Mouse (Mus musculus) right cerebral cortex, postnatal 10 days (tissue): ENCODE measurements around the gene Spata13.

Experiments used
- DNase-seq, 2 experiments: peaks; one replicate each; pipeline ENCODE4 v3.0.0; 2021; ENCODE audit warnings: low spot score in 2 of 2

Spata13 gene

DNA sequence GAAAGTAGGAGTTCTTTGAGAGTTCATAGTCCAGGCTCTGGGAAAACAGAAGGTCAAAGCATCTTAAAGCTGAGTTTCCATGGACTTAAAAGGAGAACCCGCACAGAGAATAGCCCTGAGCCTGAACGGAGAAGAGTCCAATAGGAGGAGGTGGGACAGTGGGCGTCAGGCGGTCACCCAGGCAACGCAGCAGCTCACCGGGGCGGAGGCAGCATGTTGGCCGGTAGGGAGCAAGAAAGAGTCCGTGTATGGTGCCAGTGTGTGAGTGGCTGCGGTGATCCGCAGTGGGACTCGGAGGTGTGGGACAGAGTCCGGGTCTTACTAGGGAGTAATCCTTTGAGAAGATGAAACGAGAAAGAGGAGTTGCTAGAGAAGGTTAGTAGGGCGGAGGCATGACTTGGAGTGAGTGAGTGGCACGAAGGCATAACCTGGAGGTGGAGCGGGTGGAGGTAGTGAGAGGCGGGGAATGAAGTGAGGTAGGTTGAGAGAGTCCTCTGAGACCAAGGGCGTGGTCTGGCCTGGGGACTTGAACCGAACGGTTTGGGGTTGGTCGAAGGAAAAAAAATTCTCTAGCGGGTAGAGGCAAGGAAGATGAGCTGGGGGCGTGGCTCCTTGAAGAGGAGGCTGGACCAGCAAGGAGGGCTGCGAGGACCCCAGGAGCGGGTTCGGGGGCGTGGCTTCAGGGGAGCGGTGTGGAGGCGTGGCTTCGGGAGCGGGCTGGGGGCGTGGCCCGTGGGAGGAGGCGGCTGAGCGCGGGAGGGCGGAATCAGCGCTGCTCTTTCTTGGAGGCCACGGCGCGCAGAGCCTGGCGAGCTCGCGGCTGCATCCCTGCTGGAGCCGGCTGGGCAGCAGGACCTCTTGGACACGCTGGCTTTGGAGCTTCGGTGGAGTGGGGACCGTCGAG lies at the start of gene Spata13:
Gene Spata13, plus strand, starts transcription at position 41 of the 904 bp plus-strand sequence.
- DNase-seq: peak; percentile 83 to 88

- DNase-seq: peak in 1 of 2 experiments; percentile 23
Measured at GRCm38 (mm10) chr14:60586687-60587453, 46.9 kb upstream of the Spata13 start.

- DNase-seq: no peak
Measured at GRCm38 (mm10) chr14:60589001-60589400, 44.8 kb upstream of the Spata13 start.

DNA sequence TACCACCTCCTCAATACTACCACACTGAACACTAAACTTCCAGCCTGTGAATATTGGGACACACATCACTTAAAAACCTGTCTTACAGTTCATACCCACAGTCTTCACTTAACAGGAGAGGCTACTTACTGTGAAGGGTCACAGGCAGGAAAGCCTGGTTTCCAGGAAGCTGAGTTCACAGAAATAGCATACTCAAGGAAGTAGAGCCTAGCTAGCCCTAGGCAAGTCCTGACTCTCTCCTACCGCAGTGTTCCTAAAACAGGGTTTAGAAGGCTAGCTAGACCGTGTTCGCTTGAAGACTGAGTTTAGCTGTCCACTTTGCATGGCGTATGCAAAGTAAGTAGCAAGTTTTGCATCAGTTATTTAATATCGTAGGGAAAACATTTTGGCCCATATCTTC lies 41.5 kb upstream of the Spata13 start:
- DNase-seq: no peak

- peak; percentile 33 to 42 for DNase-seq
Measured at GRCm38 (mm10) chr14:60592822-60593221, 41.0 kb upstream of the Spata13 start.

DNA sequence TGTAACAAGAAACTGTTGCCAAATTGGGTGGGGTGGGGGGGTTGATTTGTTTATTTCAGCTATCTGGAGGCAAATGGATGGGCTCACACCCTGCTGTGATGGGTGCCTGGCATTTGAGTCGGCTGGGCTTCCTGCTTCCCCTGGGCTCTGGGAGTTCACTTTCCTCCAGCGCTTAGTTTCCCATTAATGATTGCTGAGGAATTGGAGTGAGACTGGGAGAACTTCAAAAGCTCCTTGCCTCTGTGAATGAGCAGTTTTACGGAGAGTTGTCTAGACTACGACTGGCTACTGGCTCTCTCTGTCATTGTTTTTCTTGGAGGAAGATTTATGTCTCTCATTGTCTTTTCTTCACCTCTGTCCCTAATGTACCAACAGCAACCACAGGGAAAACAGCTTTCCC lies 36.2 kb upstream of the Spata13 start:
- DNase-seq: no peak

GRCm38 (mm10) chr14:60599044-60599443 lies 34.8 kb upstream of the Spata13 start:
- no peak for DNase-seq

DNA sequence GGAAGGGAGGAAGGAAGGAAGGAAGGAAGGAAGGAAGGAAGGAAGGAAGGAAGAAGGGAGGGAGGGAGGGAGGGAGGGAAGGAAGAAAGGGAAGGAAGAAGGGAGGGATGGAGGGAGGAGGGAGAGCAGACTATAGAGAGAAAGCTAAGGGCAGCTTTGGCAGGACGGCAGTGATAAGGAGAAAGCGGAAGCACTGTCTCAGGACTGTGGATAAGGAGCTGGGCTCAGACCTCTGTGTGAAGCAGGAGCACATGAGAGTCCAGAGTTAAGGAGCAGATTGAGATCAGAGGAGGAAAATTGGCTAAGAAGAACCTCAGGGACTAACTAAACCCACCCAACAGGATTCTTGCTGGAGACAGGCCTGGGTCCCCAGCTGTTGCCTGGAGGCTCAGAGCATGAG lies 28.2 kb upstream of the Spata13 start:
- no peak for DNase-seq

DNA sequence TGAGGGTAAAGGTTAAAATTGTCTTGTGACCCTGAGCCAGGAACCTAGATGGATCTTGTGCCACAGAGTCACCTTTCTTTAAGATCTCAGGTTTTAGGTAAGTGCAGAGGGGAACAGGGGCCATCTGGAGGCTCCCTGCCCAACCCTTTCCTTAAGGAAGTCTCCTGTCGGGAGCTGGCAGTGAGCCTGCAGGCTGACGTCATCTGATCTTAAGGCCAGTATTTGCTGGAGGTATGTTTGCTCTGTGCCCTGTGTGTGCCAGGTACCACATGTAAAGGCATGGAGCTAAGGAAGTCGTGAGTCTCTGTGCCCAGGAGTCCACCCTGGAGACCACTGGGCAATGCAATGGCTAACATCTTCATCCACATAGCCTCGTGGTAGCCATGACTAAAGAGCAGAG lies 27.6 kb upstream of the Spata13 start:
- no peak for DNase-seq

- no peak for DNase-seq
Measured at GRCm38 (mm10) chr14:60607743-60608142, 26.1 kb upstream of the Spata13 start.

DNA sequence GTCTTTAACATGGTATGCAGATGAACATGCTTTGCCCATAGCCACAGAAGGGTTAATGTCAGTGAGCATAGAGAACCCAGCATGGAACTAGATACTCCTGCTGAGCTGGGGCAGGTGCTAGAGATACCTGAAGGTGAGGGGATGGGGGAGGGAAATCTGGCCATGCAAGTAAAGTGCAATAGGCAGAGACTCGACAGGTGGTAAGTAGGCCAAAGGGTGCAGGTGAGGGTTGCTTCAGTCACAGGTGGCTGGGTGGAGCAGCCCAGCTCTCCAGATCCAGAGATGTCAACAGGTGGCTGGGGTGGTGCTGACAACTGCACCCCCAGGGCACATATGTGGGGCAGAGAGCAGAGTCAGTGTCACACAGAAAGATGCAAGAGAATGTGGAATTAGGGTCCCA lies 24.6 kb upstream of the Spata13 start:
- DNase-seq: no peak

- DNase-seq: no peak
Measured at GRCm38 (mm10) chr14:60612671-60613070, 21.1 kb upstream of the Spata13 start.

- no peak for DNase-seq
Measured at GRCm38 (mm10) chr14:60621076-60621475, 12.7 kb upstream of the Spata13 start.

- no peak for DNase-seq
Measured at GRCm38 (mm10) chr14:60625486-60625885, 8.3 kb upstream of the Spata13 start.

DNA sequence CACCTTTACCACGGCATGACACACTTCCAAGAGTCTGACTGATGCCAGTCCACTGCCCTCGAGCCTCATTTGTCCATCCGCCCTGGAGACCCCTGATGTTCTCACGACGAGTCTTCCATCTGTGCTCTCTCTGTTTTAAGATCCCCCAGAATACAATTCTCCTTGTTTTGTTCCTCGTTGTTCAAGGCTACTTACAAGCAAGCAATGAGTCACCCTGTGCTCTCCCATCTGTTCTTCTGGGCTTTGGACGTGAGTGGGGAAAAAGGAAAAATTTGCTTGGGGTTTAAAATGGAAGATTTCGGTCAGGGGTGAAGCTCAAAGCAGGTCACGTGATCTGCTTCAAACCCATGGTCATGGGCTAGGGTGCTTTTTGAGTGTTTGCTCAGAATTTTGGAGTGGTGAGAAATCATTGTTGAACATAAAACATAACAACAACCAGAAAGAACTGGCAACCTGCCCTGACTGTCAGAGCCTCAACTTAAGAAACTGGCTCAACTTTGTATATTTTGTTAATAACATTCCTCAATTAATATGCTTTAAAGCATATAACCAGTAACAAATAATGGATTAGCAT lies 3.8 kb upstream of the Spata13 start:
- no peak for DNase-seq

GRCm38 (mm10) chr14:60630981-60631380 lies 2.8 kb upstream of the Spata13 start:
- DNase-seq: no peak

GRCm38 (mm10) chr14:60634877-60635771 lies 1.3 kb downstream of the Spata13 start:
- DNase-seq: peak; percentile 45 to 52

- no peak for DNase-seq
Measured at GRCm38 (mm10) chr14:60635911-60636607, 2.3 kb downstream of the Spata13 start.

GRCm38 (mm10) chr14:60636608-60636980 lies 2.8 kb downstream of the Spata13 start:
- DNase-seq: no peak

GRCm38 (mm10) chr14:60636996-60637395 lies 3.2 kb downstream of the Spata13 start:
- no peak for DNase-seq

DNA sequence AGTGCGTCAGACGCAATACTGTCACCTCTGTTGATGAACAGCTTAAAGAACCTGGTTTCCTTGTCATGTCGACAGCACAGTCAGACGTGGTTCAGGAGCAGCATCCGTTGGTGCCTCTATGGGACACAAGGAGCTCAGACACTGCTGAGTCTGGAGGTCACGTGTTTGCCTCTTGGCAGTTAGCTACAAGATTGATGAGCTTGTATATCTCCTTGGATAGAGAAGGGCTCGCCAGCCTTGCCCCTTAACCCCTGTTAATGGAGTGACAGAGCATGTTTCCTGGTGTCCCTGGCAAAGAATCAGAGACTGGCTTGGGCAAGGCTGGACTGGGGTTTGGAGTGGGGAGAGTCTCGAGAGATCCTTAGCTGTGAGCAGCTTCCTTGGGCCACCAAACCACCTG lies 4.4 kb downstream of the Spata13 start:
- DNase-seq: no peak
